Mouse (Mus musculus): Measurements from ENCODE around the gene Slc1a6.

- TF ChIP-seq POLR2A (IDR thresholded peaks at IDR 0.05; ENCODE audit: borderline replicate concordance, insufficient read depth, low read length) = no peak
- TF ChIP-seq CTCF (IDR thresholded peaks at IDR 0.05; ENCODE audit: borderline replicate concordance, insufficient read depth, low read depth, low read length) = peak; percentile 21; the same call in 1 of the 2 replicates
Observed at GRCm38 (mm10) chr10:78745453-78746232, 34.7 kb upstream of the Slc1a6 start.

Measured in cerebellum, adult 2 months (tissue).